Mouse (Mus musculus): ENCODE measurements around the gene Col2a1.

Col2a1 gene

GRCm38 (mm10) chr15:97927018-97927417, 77.5 kb downstream of the Col2a1 start:
- no peak for DNase-seq (ENCODE audit: low read depth)

All from c-Kit-positive CD71-positive TER-119-negative erythroid progenitor cells, embryonic 14.5 days (primary cell).